Mouse (Mus musculus) olfactory bulb, adult 2 months (tissue): ENCODE results near the gene Ache.

ENCODE experiments used
- CTCF ChIP-seq: fragments of 200-500 bp; IDR thresholded peaks from 2 replicates; pipeline ENCODE4 v1.5.1; 2012; ENCODE audit warnings: low read depth, mild to moderate bottlenecking, low read length, moderate library complexity; ENCODE audit not compliant: insufficient read depth
- POLR2A ChIP-seq: fragments of 200-500 bp; IDR thresholded peaks from 2 replicates; pipeline ENCODE4 v1.6.1; 2012; ENCODE audit warnings: mild to moderate bottlenecking, low read depth, low read length, moderate library complexity; ENCODE audit not compliant: insufficient read depth

DNA sequence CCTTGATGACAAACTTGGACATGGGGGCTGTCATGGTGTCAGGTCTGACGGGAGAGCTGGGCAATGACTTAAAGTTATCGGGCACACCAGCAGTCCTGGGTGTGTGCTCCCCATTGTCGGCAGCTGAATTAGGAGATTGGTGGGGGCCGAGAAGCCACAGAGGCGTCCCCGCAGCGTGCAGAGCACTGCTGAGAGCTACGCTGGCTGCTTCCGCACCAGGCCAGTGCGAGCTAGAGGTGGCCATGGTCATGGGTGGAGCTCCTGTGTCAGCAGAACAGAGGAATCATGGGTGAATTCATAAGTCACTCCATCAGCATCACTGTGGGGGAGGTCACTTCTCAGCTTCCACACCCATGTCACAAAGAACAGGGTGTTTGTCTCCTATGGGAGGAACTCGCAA, 22.5 kb upstream of the Ache start:
- TF ChIP-seq POLR2A = no peak
- no peak for TF ChIP-seq CTCF
